Mouse (Mus musculus) bone marrow macrophage, adult 2 months (primary cell): ENCODE measurements at regions not wholly inside any gene's neighbourhood (a gene's known extent, or its start where the extent isn't known, plus 50 kb on each side); places are given as distances from the start of the nearest gene placed in this dataset.

ENCODE experiments used
- CTCF ChIP-seq: IDR thresholded peaks from 2 replicates; pipeline ENCODE4 v1.5.1; 2012; ENCODE audit warnings: low read depth, mild to moderate bottlenecking, low read length, moderate library complexity
- POLR2A ChIP-seq: IDR thresholded peaks from 2 replicates; pipeline ENCODE4 v1.6.1; 2012; ENCODE audit warnings: mild to moderate bottlenecking, low read depth, low read length, borderline replicate concordance

- no peak for TF ChIP-seq CTCF
- TF ChIP-seq POLR2A, result no peak
Measured at GRCm38 (mm10) chr13:37481514-37481913, 136.5 kb downstream of the Ly86 start.
